Mouse (Mus musculus): ENCODE data around the gene Amotl1. TPM values are rescaled to one million over a fixed set of nuclear protein-coding genes. Genes with fewer than 3 reads are reported as not detected.

Gene Amotl1
- polyA plus RNA-seq (2012; rRNA removed), result 29.9 and 38.8 TPM in 2 replicates

DNA sequence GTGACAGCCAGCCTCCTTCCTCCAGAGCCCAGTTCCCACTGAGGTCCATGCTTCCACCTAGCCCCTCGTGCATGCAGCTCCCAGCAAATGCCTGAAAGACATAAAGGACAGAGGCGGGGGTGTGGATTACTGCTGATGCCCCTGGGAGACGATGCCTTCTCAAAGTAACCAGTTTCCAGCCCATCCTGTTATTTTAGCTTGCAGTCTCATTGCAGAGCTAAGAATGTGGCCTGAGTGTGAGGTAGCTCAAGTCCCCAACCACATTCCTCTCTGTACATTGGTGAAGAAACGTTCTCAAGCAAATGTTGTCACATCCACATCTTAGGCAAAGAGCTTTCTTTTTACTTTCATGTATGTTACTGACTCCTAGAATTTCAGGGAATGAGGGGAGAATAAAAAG is at the start of gene Amotl1:
Gene Amotl1, minus strand, starts transcription at position 101 of the 400 bp plus-strand sequence.

DNA sequence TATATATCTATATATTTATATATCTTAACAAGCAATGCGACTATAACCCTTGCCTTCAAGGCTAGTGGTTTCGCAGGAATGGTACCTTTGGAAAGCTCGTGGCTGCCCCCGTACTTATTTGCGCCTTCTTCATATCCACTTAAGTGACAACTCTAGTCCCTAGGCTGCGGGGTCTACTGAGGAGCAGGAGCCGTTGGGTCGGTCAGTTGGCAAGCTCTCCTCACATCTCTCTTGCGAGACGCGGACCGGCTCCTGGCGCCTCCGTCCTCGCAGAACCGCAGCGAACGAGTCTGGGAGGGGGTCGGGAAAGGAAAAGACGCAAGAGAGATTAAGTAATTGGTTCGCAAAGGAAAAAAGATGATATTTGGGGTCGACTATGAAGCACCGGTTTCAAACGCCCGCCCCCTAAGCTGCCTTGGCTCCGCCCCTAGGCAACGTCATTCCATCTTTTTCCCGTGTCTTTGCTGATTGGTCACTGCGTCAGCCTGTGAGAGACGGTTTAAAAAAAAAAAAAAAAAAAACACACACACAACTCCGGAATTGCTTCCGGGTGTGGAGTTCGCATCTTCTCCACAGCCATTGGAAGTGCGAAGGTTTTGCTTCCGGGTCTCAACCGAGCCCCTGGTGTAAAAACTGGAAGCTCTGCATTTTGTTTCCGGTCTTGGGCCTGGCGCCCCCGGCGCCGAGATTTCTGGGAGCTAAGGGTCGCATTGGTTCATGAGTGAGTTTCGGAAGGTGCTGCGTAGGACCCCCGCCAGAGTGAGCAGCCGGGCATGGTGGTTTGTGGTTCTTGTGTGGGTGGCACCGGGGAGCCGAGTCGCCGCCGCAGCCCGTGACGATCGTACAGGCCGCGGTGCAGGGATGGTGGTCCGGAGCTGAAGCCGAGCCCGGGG is 144.6 kb downstream of the Amotl1 start, which contains the start of the genes Kdm4d and Cwc15:
Gene Kdm4d, minus strand, starts transcription at position 460 of the 893 bp plus-strand sequence.
Gene Cwc15, plus strand, starts transcription at position 595 of the 893 bp plus-strand sequence.

Other genes with a start within 250 kb of the Amotl1 start
- 0.02 and 0.12 TPM in 2 replicates for gene Kdm4d, start 144.6 kb downstream of the Amotl1 start, polyA plus RNA-seq (2012; rRNA removed)
- 131 and 174 TPM in 2 replicates for gene Cwc15, start 144.4 kb downstream of the Amotl1 start, polyA plus RNA-seq (2012; rRNA removed)
- gene Piwil4, start 95.7 kb upstream of the Amotl1 start, polyA plus RNA-seq (2012; rRNA removed), result 0.13 and 0.17 TPM in 2 replicates
- 0.98 and 2.0 TPM in 2 replicates for gene Fut4, start 107.3 kb upstream of the Amotl1 start, polyA plus RNA-seq (2012; rRNA removed)
- gene 1700012B09Rik, start 126.0 kb upstream of the Amotl1 start, polyA plus RNA-seq (2012; rRNA removed), result 0.15 and 0.40 TPM in 2 replicates
- gene Mre11a, start 139.6 kb upstream of the Amotl1 start, polyA plus RNA-seq (2012; rRNA removed), result 23.2 and 23.7 TPM in 2 replicates
- gene Ankrd49, start 139.8 kb upstream of the Amotl1 start, polyA plus RNA-seq (2012; rRNA removed), result 33.5 and 38.4 TPM in 2 replicates
- 0.28 and 0.47 TPM in 2 replicates for gene Gpr83, start 215.2 kb upstream of the Amotl1 start, polyA plus RNA-seq (2012; rRNA removed)